Mouse (Mus musculus) adrenal gland, postnatal 25 days (tissue): ENCODE data around the gene Psmc3. TPM values are rescaled to one million over a fixed set of nuclear protein-coding genes. Genes with fewer than 3 reads are reported as not detected.

ENCODE experiments used
- DNase-seq: peaks from one replicate; pipeline ENCODE4 v3.0.0; 2021; ENCODE audit warnings: mixed read lengths
- total RNA-seq: library from RNA; stranded (reverse); gene quantifications from 2 replicates; pipeline ENCODE4 v1.2.3, GENCODE M21; 2021

Psmc3 gene
- total RNA-seq, 1 experiment from 2014 or later = 203 TPM

- no peak for DNase-seq
Measured at GRCm38 (mm10) chr2:91053181-91053933, 452 bp upstream of the Psmc3 start.

- no peak for DNase-seq
Measured at GRCm38 (mm10) chr2:91058435-91058834, 4.6 kb downstream of the Psmc3 start.

- DNase-seq = no peak
Measured at GRCm38 (mm10) chr2:91059376-91059775, 5.6 kb downstream of the Psmc3 start.

GRCm38 (mm10) chr2:91060544-91061355 lies 6.9 kb downstream of the Psmc3 start:
- peak; percentile 39 for DNase-seq

- no peak for DNase-seq
Measured at GRCm38 (mm10) chr2:91061849-91062481, 8.2 kb downstream of the Psmc3 start.

- DNase-seq = no peak
Measured at GRCm38 (mm10) chr2:91062779-91063606, 9.2 kb downstream of the Psmc3 start.

- no peak for DNase-seq
Measured at GRCm38 (mm10) chr2:91064211-91064610, 10.4 kb downstream of the Psmc3 start.

- DNase-seq = peak; percentile 58
Measured at GRCm38 (mm10) chr2:91065544-91065943, 11.7 kb downstream of the Psmc3 start.

GRCm38 (mm10) chr2:91066455-91066854 lies 12.6 kb downstream of the Psmc3 start:
- no peak for DNase-seq

- DNase-seq = no peak
Measured at GRCm38 (mm10) chr2:91068162-91068871, 14.5 kb downstream of the Psmc3 start.

- DNase-seq = no peak
Measured at GRCm38 (mm10) chr2:91068872-91069165, 15.0 kb downstream of the Psmc3 start.

GRCm38 (mm10) chr2:91069306-91070000 lies 15.6 kb downstream of the Psmc3 start:
- DNase-seq = no peak

GRCm38 (mm10) chr2:91070076-91070800 lies 16.4 kb downstream of the Psmc3 start, which contains the start of gene Slc39a13:
Slc39a13 (minus strand) TSS chr2:91070417.
- peak; percentile 95 for DNase-seq

GRCm38 (mm10) chr2:91071059-91071458 lies 17.2 kb downstream of the Psmc3 start:
- no peak for DNase-seq

GRCm38 (mm10) chr2:91072092-91072491 lies 18.3 kb downstream of the Psmc3 start:
- DNase-seq = no peak

- DNase-seq = no peak
Measured at GRCm38 (mm10) chr2:91077957-91078313, 24.1 kb downstream of the Psmc3 start.

GRCm38 (mm10) chr2:91078314-91079025 lies 24.7 kb downstream of the Psmc3 start:
- DNase-seq = no peak

- DNase-seq = no peak
Measured at GRCm38 (mm10) chr2:91079026-91079384, 25.2 kb downstream of the Psmc3 start.

GRCm38 (mm10) chr2:91080784-91081513 lies 27.1 kb downstream of the Psmc3 start:
- no peak for DNase-seq
